Mouse (Mus musculus) liver, embryonic 15.5 days (tissue): ENCODE measurements around the gene Cfap44. TPM values are rescaled to one million over a fixed set of nuclear protein-coding genes. Genes with fewer than 3 reads are reported as not detected.

Experiments used
- ATAC-seq: fragments of 200-750 bp; cut with Nextera tagmentation; 2 replicates; pipeline ENCODE4 v1.8.0; 2017; ENCODE audit warnings: moderate number of reproducible peaks, mild to moderate bottlenecking, moderate library complexity; ENCODE audit not compliant: insufficient read depth
- H3K27ac ChIP-seq: fragments of 300-500 bp; sonication (generic); replicated peaks from 2 replicates; pipeline ENCODE4 v1.5.1; 2015; ENCODE audit warnings: mild to moderate bottlenecking, inconsistent platforms
- H3K27me3 ChIP-seq: fragments of 300-500 bp; sonication (generic); 2 replicates; pipeline ENCODE4 v1.6.1; 2015; ENCODE audit warnings: mild to moderate bottlenecking, inconsistent platforms
- H3K36me3 ChIP-seq: fragments of 300-500 bp; sonication (generic); replicated peaks from 2 replicates; pipeline ENCODE4 v1.6.1; 2015; ENCODE audit warnings: moderate library complexity, mild to moderate bottlenecking, inconsistent platforms
- H3K4me1 ChIP-seq: fragments of 300-500 bp; sonication (generic); replicated peaks from 2 replicates; pipeline ENCODE4 v1.6.1; 2015; ENCODE audit warnings: inconsistent platforms
- H3K4me2 ChIP-seq: fragments of 300-500 bp; sonication (generic); 2 replicates; pipeline ENCODE4 v1.6.1; 2015; ENCODE audit warnings: moderate library complexity, mild to moderate bottlenecking, inconsistent platforms
- H3K4me3 ChIP-seq: fragments of 300-500 bp; sonication (generic); replicated peaks from 2 replicates; pipeline ENCODE4 v1.5.1; 2015; ENCODE audit warnings: mild to moderate bottlenecking, inconsistent platforms
- H3K9ac ChIP-seq: fragments of 300-500 bp; sonication (generic); 2 replicates; pipeline ENCODE4 v1.6.1; 2015; ENCODE audit warnings: moderate library complexity, mild to moderate bottlenecking, inconsistent platforms
- H3K9me3 ChIP-seq: fragments of 300-500 bp; sonication (generic); replicated peaks from 2 replicates; pipeline ENCODE4 v1.6.1; 2016; ENCODE audit warnings: inconsistent platforms
- WGBS: fragments of 180-500 bp; shearing (Covaris S2); methylation state at CpG from one replicate; pipeline ENCODE4 v1.1.7; 2015; ENCODE audit warnings: mixed read lengths; ENCODE audit not compliant: insufficient replicate concordance; 5-methylcytosine and 5-hydroxymethylcytosine counted together
- polyA plus RNA-seq: library from polyadenylated mRNA; unstranded; fragments of >200 nt; fragmentation: Nextera tagmentation; extraction: Ambion mirVana; gene quantifications from 2 replicates; pipeline ENCODE4 v1.2.1, GENCODE M21; 2015

Cfap44 gene
- polyA plus RNA-seq: 0.40 and 0.51 TPM in 2 replicates

DNA sequence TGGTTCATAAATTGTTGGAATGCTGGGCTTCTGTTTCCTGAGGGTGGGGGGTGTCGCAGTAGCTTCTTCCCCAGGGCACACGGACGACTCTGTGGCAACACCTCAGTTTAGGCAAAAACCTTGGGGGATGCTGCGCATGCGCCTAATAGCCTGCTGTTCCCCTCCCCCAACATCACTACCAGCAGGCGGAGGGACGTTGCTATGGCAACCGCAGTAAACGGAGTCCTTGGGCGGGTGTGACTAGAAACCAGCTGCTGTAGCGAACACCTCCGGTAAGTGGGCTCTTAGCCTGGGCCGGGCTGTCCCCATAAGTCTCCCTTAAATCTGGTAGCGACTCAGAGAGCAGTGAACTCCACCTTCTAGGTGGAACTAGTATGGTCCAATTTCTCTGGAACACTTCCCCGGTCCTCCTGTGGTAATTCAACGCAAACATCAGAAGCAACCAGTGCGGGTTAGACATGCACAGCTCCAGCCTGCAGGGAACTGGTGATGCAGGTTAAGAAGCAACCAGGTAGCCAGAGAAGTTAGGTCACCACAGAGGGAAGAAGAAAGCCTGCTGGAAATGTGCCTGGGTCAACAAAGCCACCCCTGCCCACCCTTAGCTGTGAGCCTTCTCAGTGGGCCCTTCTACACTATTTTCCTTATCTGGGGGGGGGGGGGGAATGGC lies at the start of gene Cfap44:
TSS of gene Cfap44 (plus strand) at position 220 of the 667 bp plus-strand sequence.
- Histone ChIP-seq H3K9me3 (no peaks in the 10 kb centered on the region), H3K4me1 (no peaks in the 10 kb centered on the region), H3K9ac (no peak within 1 kb of the TSS), H3K4me3 (peak within 1 kb of the TSS; percentile 27), H3K27me3 (no peaks in the 10 kb centered on the region), H3K36me3 (no peaks in the 10 kb centered on the region), H3K4me2 (peak within 1 kb of the TSS; percentile 45), H3K27ac (no peak within 1 kb of the TSS)
- peak; percentile 11; the same call in 1 of the 2 replicates for ATAC-seq
- 5% methylated on average over 17 of the region's 17 CpGs for WGBS

- Histone ChIP-seq H3K27me3 (no peaks in the 10 kb centered on the region), H3K27ac (peak within 1 kb of the TSS; percentile 98), H3K36me3 (no peaks in the 10 kb centered on the region), H3K4me3 (peak within 1 kb of the TSS; percentile 93), H3K4me2 (peak within 1 kb of the TSS; percentile 85), H3K9me3 (no peaks in the 10 kb centered on the region), H3K9ac (peak within 1 kb of the TSS; percentile 86), H3K4me1 (peaks cover 32% of the 10 kb centered on the region)
- peak; percentile 98 for ATAC-seq
- under 1% methylated on average over 67 of the region's 67 CpGs for WGBS
Observed at GRCm38 (mm10) chr16:44347071-44347901, 47.3 kb upstream of the Cfap44 start, which contains the start of gene Spice1. Gene Spice1 (plus strand): TSS chr16:44347121.

GRCm38 (mm10) chr16:44349801-44350397 lies 44.7 kb upstream of the Cfap44 start:
- H3K4me3 ChIP-seq: no peak overlapping the region
- 22% methylated on average over 4 of the region's 4 CpGs for WGBS
- no peak overlapping the region for H3K27ac ChIP-seq
- H3K9me3 ChIP-seq: no peaks in the 10 kb centered on the region
- H3K27me3 ChIP-seq: no peaks in the 10 kb centered on the region
- H3K4me2 ChIP-seq: peak overlapping the region; percentile 85; the same call in 1 of the 2 replicates
- no peaks in the 10 kb centered on the region for H3K36me3 ChIP-seq
- no peak overlapping the region for H3K9ac ChIP-seq
- peaks cover 32% of the 10 kb centered on the region for H3K4me1 ChIP-seq
- ATAC-seq: no peak

GRCm38 (mm10) chr16:44356291-44356690 lies 38.3 kb upstream of the Cfap44 start:
- Histone ChIP-seq H3K9ac (no peak overlapping the region), H3K27ac (no peak overlapping the region), H3K4me1 (peaks cover 14% of the 10 kb centered on the region), H3K36me3 (peaks cover 10% of the 10 kb centered on the region; the same call in 1 of the 2 replicates), H3K9me3 (no peaks in the 10 kb centered on the region), H3K27me3 (no peaks in the 10 kb centered on the region), H3K4me3 (no peak overlapping the region), H3K4me2 (no peak overlapping the region)
- WGBS: 32% methylated on average over 7 of the region's 7 CpGs
- ATAC-seq: no peak

- peak; percentile 97 for ATAC-seq
Observed at GRCm38 (mm10) chr16:44357571-44358268, 36.9 kb upstream of the Cfap44 start.

DNA sequence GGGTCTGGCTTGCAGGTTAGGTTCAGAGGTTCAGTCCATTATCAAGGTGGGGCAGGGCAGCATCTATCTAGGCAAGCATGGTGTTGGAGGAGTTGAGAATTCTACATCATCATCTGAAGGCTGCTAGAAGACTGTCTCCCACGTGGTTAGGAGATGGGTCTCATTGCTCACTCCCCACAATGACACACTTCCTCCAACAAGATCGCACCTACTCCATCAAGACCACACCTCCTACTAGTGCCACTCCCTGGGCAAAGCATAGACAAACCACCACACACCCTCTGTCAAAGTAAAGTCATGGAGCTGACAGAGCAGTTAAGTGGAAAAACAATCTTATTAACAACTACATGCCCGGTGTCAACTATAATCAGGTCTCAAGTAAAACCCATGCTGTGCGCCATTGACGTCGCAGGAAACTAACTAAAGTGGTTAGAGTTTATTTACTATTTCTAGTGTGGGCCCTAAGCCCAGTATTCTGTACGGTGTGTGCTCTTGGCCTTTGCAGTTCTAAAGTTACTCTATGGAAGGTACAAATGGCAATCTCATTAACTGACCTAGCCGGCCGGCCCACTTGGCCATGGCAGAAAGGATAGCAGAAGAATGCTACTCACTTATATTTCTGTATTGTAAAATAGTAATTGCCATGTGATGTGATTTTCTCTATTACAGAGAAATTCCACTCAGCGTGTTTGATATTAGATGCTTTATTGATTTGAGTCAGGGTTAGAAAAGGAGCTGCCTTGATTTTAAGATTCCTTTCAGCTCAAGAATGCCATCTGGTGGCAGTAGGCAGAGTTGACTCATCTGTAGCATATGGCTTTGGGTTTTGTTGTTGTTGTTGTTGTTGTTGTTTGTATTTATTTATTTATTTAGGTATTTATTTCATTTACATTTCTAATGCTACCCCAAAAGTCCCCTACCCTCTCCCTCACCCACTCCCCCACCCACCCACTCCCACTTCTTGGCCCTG lies 32.4 kb upstream of the Cfap44 start:
- no peaks in the 10 kb centered on the region for H3K9me3 ChIP-seq
- H3K36me3 ChIP-seq: peaks cover 27% of the 10 kb centered on the region
- ATAC-seq: no peak
- H3K27ac ChIP-seq: no peak overlapping the region
- no peak overlapping the region for H3K4me3 ChIP-seq
- no peak overlapping the region for H3K9ac ChIP-seq
- 78% methylated on average over 10 of the region's 10 CpGs for WGBS
- no peaks in the 10 kb centered on the region for H3K27me3 ChIP-seq
- peaks cover 15% of the 10 kb centered on the region for H3K4me1 ChIP-seq
- no peak overlapping the region for H3K4me2 ChIP-seq

More at GRCm38 (mm10) chr16:44357571-44358268, 36.9 kb upstream of the Cfap44 start:
- no peaks in the 10 kb centered on the region for H3K9me3 ChIP-seq
- WGBS: 42% methylated on average over 4 of the region's 4 CpGs
- H3K27me3 ChIP-seq: no peaks in the 10 kb centered on the region
- peaks cover 16% of the 10 kb centered on the region for H3K36me3 ChIP-seq
- peaks cover 14% of the 10 kb centered on the region for H3K4me1 ChIP-seq
- no peak overlapping the region for H3K9ac ChIP-seq
- no peak overlapping the region for H3K27ac ChIP-seq
- no peak overlapping the region for H3K4me3 ChIP-seq
- H3K4me2 ChIP-seq: peak overlapping the region; percentile 32

GRCm38 (mm10) chr16:44365522-44365921 lies 29.1 kb upstream of the Cfap44 start:
- H3K9me3 ChIP-seq: no peaks in the 10 kb centered on the region
- no peak overlapping the region for H3K4me2 ChIP-seq
- no peak overlapping the region for H3K9ac ChIP-seq
- H3K27me3 ChIP-seq: no peaks in the 10 kb centered on the region
- no peak overlapping the region for H3K4me3 ChIP-seq
- WGBS: 56% methylated on average over 7 of the region's 7 CpGs
- H3K27ac ChIP-seq: no peak overlapping the region
- ATAC-seq: peak; percentile 51; the same call in 1 of the 2 replicates
- H3K4me1 ChIP-seq: peaks cover 3% of the 10 kb centered on the region; the same call in 1 of the 2 replicates
- H3K36me3 ChIP-seq: peaks cover 34% of the 10 kb centered on the region

DNA sequence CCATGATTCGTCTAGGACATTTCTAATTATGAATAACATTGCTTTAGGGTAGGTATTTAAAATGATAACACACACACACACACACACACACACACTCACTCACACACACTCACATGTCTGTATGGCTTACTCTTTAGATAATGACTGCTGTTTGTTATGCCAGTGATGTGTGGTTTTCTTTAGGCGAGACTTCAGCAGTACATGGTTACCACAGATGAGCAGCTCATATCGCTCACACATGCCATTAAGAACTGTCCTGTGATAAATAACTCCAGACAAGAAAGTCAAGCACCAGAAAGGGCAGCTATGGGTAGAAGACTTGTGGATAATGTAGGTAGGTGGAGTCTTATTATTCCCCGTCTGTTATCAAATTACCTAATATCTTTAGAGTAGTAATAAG lies 19.1 kb upstream of the Cfap44 start:
- no peak for ATAC-seq

DNA sequence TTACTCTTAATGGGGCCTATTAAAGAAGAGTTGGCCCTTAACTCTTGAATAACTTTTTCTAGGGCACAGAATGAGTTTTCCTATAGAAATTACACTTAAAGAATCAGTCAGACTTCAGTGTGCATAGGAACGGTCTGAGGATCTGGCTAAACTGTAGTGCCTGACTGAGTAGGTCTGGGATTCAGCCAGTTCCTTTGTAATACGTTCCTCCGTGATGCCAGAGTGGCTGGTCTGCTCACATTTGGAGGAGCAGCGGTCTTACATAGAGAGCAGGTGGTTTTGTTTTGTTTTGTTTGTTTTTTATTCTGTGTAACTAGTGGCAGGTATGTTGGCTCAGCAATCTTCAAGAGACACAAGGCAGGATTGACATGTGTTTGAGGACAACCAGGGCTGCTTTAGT lies 14.6 kb upstream of the Cfap44 start:
- WGBS: 74% methylated on average over 4 of the region's 4 CpGs
- H3K27ac ChIP-seq: no peak overlapping the region
- no peaks in the 10 kb centered on the region for H3K4me1 ChIP-seq
- no peak overlapping the region for H3K4me2 ChIP-seq
- ATAC-seq: no peak
- peaks cover 24% of the 10 kb centered on the region for H3K36me3 ChIP-seq
- no peak overlapping the region for H3K9ac ChIP-seq
- no peak overlapping the region for H3K4me3 ChIP-seq
- no peaks in the 10 kb centered on the region for H3K27me3 ChIP-seq
- no peaks in the 10 kb centered on the region for H3K9me3 ChIP-seq

More for the DNA sequence above, 19.1 kb upstream of the Cfap44 start:
- 55% methylated on average over 4 of the region's 4 CpGs for WGBS
- peaks cover 38% of the 10 kb centered on the region for H3K36me3 ChIP-seq
- H3K27ac ChIP-seq: no peak overlapping the region
- no peaks in the 10 kb centered on the region for H3K9me3 ChIP-seq
- H3K9ac ChIP-seq: no peak overlapping the region
- no peaks in the 10 kb centered on the region for H3K4me1 ChIP-seq
- H3K4me3 ChIP-seq: no peak overlapping the region
- no peaks in the 10 kb centered on the region for H3K27me3 ChIP-seq
- no peak overlapping the region for H3K4me2 ChIP-seq

DNA sequence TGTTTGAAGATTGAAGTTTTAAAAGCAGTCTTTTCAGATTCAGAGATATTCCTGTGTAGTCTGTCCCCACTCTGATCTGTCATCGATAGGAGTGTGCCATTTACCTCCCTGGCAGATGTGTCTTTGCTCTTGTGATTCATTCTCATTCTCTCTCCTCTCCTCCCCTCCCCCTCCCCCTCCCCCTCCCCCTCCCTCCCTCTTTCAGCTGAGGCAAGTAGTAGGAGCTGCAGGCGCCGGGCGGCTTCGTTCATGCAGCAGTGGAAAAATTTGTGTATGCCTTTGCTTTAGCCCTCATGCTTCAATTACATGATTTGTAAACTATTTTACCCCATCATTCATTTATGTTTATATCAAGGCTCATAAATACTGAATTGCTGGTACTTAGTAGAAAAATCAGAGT lies 13.0 kb upstream of the Cfap44 start:
- Histone ChIP-seq H3K36me3 (peaks cover 24% of the 10 kb centered on the region), H3K9me3 (no peaks in the 10 kb centered on the region), H3K4me3 (no peak overlapping the region), H3K27ac (no peak overlapping the region), H3K27me3 (no peaks in the 10 kb centered on the region), H3K4me1 (no peaks in the 10 kb centered on the region), H3K9ac (no peak overlapping the region), H3K4me2 (no peak overlapping the region)
- no peak for ATAC-seq
- WGBS: 73% methylated on average over 5 of the region's 5 CpGs
